Mouse (Mus musculus): ENCODE data around the gene Map3k10. TPM values are rescaled to one million over a fixed set of nuclear protein-coding genes. Genes with fewer than 3 reads are reported as not detected.
"Not testable (repeated sequence)": the region's sequence is repeated elsewhere in the genome, so short reads cannot be mapped to it uniquely, and the experiment has no call there.

Map3k10 gene
- polyA plus RNA-seq, 1 experiment from 2014 or later: 7.2 TPM

DNA sequence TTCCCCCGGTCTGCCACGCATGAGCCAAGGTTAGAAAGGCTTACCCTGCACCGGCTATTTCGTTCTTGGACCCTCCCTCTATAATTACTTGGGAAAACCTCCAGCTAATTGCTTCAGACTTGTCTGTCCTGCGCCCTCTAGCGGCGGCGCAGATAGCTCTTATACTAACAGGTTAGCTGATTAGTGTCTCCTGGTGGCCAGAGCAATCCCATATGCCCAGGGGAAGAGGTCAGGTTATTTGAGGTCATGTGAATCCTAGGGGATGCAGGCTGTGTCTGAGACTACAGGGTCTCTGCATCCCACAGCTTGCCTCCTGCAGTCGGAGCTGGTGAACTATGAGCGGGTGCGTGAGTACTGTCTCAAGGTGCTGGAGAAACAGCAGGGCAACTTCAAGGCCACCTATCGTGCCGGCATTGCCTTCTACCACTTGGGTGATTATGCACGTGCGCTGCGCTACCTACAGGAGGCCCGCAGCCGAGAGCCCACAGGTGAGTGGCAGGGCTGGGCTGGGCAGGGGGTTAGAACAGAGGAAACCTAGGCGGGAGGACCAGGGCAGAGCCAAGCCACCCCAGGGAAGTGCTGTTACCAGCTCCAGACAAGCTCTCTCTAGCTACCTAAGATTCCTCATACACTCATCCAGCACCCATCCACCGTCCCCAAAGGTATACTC, 19.7 kb downstream of the Map3k10 start:
- peak; percentile 34 for DNase-seq (ENCODE audit: low spot score)

DNA sequence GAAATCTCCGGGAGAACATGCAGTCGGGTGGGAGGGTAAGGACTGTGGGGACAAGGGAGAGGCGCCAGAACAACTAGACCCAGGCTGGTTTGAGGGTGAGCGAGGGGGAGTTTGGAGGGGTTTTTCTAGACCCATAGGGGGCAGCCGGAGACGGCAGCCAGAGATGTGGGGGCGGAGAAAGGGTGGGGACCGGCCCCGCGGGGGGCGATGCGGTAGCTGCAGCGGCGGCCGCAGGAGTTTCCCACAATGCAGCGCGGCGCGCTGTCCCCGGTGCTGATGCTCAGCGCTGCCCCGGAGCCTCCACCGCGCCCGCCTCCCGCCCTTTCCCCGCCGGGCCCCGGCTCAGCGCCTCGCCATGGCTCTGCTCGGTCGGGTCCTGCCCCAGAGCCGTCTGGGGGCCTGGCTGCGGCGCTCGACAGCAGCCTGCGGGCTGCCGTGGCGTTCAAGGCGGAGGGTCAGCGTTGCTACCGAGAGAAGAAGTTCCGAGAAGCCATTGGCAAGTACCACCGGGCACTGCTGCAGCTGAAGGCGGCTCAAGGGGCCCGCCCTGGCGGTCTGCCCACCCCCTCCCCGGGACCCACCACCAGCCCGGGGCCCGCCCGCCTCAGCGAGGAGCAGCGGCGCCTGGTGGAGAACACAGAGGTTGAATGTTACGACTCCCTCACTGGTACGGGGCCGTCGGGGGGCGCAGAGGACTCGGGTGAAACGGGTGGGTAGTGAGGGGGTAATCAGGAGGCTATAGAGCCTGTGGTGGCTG, 20.5 kb downstream of the Map3k10 start, which contains the start of gene Ttc9b:
Ttc9b (plus strand) TSS at position 235 of the 757 bp plus-strand sequence.
- peak; percentile 69 for DNase-seq (ENCODE audit: low spot score)

DNA sequence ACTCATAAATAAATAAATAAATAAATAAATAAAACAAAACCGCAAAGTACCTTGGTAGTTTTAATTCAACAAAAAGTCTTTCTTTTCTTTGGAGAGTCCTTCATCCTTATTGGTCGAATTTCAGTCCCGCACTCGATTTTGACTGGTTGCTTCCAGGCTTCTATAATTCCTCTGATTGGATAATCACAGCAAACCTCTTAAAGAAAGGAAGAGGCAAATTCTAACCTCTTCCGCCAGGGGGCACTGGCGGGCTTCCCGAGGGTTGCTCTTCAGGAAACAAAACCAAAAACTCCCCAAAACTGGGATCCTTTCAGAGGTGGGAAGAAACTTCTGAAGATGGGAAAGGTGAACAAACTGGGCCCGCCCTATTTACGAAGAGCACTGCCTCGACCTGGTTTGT, 23.4 kb downstream of the Map3k10 start:
- peak; percentile 83 for DNase-seq (ENCODE audit: low spot score)

DNA sequence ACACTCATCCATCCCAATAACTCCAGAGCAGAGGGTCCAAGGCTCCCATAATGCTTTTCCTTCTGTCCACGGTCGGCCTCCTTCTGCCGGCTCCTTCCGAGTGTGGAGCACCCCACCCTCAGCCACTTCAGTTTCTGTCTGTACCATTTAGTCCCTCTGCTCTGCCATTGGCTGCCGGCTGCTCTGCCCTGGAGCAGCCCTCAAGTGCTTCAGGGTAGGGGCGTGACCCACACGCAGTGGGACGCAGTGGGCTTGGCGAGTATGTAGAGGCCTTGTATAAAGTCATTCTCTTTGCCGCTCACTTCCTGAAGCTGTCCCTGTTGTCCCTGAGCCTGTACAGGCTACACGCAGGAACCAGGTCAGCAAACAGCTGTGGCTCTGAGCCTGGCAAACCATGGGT, 24.7 kb downstream of the Map3k10 start:
- no peak for DNase-seq (ENCODE audit: low spot score)

DNA sequence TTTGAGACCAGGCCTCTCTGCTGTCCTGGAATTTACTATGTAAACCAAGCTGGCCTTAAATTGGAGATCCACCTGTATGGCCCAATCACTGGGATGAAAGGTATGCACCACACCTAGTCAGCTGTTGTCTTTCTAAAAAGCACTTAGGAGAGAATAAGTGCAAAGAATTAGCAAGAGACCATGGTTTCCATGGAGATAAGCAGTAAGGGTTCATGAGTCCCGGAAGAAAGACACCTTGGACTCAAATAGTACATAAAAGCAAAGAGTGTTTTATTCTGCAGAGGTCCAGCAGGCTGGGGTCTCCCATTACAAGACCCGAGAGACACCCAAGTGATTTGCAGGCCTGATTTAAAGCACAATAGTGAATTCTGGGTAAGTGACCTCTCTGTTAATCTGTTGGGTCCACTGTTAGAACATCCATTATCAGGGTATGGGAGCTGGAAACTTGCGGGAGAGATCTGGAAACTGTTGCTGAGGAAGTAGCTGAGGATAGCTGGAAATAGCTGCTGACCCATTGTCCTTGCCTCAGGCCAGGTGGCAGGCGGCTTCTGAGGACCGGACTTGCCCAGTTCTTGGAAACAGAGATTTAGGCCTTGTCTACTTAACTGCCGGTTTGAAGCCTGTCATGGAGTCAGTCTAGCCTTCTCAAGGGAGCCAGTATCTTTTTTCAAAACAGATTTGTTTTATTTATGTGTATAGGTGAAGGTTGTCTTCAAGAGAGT, 27.0 kb downstream of the Map3k10 start:
- DNase-seq (ENCODE audit: low spot score): no peak

DNA sequence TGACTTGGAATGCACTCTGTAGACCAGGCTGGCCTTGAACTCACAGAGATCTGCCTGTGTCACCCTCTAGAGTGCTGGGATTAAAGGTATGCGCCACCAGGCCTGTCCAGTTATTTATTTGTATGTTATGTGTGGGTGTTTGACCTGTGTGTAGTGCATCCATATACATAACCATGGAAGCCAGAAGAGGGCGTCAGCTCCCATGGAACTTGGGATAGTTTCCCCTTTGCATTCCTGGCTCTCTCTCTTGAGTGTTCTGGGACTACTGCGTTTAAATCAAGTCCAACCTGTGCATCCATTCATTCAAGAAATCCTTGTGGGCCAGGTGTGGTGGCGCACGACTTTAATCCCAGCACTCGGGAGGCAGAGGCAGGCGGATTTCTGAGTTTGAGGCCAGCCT, 27.9 kb downstream of the Map3k10 start:
- no peak for DNase-seq (ENCODE audit: low spot score)

DNA sequence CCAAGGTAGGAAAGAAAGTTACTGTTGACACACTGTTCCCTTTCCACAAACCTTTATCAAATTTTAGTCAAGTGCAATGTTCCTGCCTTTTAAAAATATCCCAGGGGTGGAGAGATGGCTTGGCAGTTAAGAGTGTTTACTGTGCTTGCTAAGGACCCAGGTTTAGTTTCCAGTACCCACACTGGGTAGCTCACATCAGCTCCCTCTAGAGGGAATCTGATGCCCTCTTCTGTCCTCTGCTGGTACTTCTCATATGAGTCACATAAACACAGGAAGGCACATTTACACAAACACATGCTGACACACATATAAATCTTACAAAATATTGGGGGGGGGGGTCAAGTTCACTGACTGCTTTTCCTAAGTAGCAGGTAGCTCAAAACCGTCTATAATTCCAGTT, 29.9 kb downstream of the Map3k10 start:
- DNase-seq (ENCODE audit: low spot score): peak; percentile 9

DNA sequence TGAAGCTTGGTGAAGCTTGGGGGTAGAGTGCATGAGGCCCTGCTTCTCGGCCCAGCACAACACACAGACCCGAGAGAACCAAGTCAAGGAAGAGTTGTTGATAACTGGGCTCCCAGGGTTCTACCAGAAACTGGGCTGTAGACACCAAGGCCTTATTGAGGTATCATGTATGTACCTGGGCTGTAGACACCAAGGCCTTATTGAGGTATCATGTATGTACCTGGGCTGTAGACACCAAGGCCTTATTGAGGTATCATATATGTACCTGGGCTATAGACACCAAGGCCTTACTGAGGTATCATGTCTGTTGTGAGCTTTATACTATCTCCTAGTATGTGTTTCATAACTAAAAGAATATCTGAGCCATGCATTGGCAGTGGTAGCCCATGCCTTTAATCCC, 39.3 kb downstream of the Map3k10 start:
- not testable (repeated sequence) for DNase-seq (ENCODE audit: low spot score)

DNA sequence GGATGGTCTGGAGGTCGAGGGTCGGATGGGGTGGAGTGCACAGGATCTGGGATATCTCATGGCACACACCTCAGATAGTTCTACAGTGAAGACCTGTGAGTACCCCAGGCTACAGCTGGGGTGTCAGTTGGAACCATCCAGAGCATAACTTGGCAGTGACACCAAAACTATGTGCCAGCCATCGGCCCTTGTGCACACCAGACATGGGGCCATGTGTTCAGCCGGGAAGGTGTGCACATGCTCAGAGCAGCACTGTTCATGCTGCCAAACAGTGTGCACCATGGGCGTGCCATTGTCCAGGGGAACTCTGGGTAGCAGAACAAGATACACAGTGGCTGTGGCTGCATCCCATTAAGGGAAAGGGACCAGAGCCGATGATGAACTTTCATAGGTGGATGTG, 39.7 kb downstream of the Map3k10 start:
- DNase-seq (ENCODE audit: low spot score): no peak

DNA sequence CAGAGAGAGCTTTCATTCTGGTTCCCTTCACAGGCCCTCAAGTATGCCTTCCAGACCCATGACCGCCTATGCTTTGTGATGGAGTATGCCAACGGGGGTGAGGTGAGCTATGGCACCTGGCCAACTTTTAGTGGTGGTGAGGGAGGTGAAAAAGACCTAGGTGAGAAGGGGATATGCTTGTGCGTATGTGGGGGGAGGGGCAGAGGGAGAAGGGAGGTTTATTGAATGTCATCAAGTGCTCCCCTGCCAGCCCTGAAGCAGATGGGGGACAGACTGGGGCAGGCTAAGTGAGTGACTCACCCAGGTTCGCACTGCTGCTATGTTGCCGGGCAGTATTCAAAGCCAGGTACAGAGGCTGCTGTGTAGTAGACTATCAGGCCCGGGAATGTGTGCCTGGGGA, 41.2 kb downstream of the Map3k10 start:
- no peak for DNase-seq (ENCODE audit: low spot score)

DNA sequence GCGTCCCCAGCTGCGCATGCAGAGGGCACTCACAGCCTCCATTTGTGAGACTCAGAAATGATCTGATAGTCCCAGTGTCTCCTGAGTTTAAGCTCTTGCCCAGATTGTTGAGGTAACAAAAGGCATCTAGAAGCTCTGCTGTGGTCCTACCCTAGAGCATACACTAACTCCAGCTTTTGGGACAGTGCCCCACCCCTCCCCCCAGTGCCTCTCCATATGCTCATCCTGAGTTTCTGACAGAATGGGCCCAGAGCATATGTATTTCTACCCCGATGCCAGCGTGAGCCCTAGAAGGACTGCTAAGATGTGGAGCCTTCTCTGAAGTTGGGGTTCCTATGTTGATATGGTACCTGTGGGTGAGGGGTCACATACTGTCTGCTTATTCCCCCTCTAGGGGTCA, 43.0 kb downstream of the Map3k10 start:
- DNase-seq (ENCODE audit: low spot score): no peak

DNA sequence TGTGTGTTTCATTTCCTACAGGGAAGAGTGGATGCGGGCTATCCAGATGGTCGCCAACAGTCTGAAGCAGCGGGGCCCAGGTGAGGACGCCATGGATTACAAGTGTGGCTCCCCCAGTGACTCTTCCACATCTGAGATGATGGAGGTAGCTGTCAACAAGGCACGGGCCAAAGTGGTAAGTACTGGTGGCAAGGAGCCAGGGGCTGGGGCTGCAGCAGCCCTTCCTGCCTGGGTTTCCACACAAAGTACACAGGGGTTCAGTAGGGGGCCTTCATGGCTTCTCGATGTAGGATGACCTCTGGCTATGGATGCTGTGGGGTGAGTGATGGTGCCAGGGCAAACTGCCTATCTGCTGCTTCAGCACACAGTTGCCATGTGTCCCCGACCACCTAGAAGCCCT, 45.6 kb downstream of the Map3k10 start:
- not testable (repeated sequence) for DNase-seq (ENCODE audit: low spot score)

DNA sequence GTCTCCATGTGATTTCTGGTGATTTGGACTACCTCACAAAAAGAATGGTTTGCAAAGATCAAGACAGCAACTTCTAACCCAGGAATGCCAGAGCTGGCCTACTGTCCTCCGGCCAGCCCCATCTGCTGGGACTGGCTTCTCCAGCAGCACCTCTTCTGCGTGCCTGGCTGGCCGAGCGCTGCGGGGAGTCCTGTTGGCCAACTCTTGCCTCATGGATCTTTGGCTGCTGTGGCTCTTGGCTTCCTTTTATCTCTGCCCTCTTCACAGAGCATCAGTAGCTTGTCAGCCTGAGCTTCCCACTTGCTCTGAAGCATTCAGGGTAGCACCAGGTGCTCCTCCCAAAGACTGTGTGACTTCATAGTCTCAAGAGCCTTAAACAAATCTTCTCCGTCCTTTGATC, 46.2 kb downstream of the Map3k10 start:
- DNase-seq (ENCODE audit: low spot score): no peak

DNA sequence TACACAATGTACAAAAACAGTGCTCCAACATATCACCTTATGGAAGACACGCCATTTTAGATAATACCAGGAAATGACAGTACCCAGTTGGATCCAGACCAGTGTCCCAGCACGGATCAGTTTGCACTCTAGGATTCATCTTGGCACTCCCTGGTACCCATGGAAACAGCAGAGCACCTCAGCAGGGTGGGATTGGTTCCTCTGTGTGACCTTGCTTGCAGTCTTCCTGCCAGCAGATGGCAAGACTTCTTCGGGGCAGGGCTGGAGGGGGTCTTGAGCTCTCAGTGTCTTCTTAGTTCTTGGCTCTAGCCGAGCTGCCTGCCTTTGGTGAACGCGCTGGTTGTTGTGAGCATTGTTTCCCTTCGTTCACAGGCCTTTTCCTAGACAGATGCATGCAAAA, 46.7 kb downstream of the Map3k10 start:
- DNase-seq (ENCODE audit: low spot score): no peak

DNA sequence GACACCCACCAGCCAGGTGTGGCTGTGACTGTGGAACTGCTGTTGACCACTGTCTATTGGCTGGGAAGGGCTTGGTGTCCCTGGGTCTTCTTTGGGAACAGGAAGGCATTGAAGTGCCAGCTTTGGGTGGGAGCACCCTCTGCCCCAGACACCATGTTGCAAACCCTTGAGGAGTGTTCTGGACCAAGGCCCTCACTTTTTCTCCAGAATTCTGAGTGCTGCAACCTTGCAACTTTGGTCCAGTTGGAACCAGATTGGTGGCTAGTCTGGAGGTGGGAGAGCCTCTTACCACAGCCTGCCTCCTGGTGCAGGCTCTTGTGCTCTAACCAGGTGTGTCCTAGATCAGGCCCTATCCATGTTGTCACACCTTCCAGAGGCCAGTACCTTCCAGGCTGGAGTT, 49.4 kb downstream of the Map3k10 start:
- DNase-seq (ENCODE audit: low spot score): no peak

DNA sequence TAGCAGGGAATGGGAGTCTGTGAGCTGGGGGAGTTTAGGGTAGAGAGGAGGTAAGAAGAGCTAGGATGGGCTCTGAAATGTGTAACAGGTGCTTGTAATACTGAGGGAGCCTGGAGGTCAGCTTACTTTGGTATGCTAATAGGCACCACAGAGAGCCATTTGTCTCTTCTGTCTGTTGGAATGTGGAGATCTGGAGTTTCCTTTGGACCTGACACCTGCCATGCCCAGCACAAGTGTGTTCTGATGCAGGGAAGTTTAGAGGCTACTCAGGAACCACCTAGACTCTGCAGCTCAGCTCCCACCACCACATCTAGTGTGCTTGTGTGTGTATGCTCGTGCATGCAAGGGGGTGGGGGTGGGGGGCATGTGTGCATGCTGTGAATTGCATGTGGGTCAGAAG, 52.2 kb downstream of the Map3k10 start:
- DNase-seq (ENCODE audit: low spot score): no peak

DNA sequence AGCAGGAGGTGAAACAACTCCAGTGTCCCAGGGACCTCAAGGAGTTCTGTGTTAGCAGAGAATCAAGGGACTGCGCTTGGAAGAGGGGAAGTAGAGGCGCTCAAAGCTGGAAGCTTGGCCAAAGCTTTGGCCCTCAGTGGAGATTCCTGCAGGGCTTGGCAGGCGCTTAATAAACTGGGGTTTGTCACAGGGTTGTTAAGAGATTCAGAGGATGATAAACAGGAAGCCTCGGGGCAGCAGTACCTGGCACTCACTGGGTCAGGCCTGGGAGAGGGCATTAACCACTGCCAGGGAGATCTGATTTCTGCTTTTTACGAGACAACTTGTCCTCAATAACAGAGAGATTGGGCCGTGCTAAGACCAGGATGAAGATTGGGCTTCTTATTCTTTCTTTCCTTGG, 53.4 kb downstream of the Map3k10 start:
- DNase-seq (ENCODE audit: low spot score): no peak

DNA sequence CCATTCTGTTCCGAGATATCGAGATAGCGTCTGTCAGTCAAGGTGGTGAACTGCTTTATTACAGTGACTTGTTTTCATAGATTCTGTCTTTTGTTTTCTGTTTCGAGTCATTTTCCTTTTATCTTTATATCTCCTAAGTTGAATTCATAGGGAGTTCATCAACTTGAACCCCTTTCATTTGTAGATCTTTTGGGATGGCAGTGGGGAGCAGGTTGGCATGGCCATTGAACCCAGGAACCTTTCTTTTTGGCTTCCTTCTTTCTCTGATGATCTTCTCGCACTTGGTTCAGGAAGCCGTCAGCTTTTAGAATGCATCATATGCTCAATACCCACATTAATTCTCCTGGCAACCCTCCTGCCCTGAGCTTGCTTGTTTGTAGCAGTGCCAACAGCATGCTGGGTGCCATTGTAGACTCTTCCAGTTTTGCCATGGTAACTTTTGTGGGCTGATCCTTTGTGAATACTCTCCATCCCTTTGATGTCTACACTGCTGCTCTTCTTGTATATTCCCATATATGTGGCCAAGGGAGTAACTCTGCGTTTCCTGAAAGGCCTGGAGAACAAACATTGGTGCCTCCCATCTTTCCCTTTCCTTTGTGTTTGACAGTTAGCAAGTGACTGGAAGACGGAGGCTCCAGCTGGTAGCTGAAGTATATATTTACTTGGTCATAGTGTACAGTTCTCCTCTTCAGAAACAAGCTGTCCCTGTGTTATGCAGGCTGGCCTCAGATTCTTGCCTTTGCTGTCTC, 60.5 kb downstream of the Map3k10 start:
- no peak for DNase-seq (ENCODE audit: low spot score)

DNA sequence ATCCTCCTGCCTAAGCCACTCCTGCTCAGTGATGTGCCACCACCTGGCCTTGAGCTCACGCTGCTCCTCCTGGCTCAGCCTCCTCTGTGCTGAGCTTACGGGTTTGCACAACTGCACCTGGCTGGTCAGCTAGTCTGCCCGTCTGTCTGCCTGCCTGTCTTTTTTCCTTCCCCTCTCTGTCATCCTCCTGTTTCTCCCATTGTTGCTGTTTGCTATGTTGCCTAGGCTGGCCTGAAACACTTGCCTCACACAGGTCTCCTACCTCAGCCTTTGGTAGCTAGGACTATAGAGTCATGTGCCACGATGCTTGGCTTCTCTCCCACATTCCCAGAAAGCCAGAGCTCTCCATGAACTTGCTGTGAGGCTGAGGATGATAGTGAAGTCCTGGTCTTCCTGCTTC, 61.5 kb downstream of the Map3k10 start:
- no peak for DNase-seq (ENCODE audit: low spot score)

DNA sequence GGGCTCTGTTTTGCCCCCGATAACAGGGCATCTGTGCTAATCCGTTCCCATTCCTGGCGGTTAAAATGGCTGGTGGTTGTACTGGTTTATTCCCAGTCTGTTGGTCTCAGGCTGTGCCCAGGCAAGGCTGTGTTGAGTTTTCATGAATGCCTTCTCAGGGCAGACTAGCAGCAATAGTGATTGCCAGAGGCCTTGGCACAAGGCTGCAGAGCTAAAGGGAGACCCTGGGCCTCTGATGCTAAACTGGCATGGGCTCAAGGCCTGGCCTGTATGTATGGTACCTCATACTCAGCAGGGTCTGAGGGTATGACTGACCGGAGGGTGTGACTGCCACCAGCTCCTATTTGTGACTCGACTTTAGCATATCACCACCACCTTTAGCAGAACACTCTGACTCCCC, 63.5 kb downstream of the Map3k10 start:
- DNase-seq (ENCODE audit: low spot score): no peak

DNA sequence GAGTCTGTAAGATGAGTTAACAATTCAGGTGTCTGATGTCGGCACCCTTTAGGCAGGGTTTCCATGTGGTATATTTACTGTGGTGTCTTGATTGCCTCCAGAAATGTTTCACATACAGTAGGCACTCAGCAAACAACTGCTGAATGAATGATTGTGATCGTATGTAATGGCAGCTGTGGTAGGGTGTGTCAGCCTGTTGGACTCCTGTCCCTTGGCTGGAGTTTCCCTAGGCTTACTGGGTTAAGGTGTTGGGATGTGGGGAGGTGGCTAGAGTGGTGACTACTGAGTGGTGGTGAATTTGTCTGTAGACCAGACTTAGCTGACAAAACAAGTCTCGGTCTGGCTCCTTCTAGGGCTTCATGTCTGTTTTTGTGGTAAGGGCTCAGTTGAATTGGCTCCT, 64.0 kb downstream of the Map3k10 start:
- no peak for DNase-seq (ENCODE audit: low spot score)

DNA sequence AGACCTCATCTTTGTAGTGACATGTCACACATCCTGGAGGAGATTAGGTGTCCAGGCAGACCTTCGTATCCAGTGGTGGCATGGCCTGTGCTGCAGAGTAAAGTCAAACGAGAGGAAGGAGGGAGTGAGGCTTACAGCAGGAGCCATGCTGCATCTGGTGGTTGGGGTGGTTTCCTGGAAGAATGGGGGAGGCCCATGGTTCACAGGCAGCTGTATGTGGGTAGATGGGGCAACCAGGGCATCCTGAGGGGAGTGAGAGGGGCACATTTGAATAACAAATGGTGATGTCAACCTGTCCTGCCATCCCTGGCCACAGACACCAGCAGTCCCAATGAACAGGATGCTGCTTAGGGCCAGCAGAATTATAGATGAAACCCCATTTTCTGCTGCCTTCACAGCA, 64.7 kb downstream of the Map3k10 start:
- peak; percentile 34 for DNase-seq (ENCODE audit: low spot score)
